Mouse (Mus musculus): ENCODE results near the gene Ganab. TPM values are rescaled to one million over a fixed set of nuclear protein-coding genes. Genes with fewer than 3 reads are reported as not detected.
"Not testable (repeated sequence)": the region's sequence is repeated elsewhere in the genome, so short reads cannot be mapped to it uniquely, and the experiment has no call there.

Ganab gene
- polyA plus RNA-seq, 1 experiment: 2.5 TPM

DNA sequence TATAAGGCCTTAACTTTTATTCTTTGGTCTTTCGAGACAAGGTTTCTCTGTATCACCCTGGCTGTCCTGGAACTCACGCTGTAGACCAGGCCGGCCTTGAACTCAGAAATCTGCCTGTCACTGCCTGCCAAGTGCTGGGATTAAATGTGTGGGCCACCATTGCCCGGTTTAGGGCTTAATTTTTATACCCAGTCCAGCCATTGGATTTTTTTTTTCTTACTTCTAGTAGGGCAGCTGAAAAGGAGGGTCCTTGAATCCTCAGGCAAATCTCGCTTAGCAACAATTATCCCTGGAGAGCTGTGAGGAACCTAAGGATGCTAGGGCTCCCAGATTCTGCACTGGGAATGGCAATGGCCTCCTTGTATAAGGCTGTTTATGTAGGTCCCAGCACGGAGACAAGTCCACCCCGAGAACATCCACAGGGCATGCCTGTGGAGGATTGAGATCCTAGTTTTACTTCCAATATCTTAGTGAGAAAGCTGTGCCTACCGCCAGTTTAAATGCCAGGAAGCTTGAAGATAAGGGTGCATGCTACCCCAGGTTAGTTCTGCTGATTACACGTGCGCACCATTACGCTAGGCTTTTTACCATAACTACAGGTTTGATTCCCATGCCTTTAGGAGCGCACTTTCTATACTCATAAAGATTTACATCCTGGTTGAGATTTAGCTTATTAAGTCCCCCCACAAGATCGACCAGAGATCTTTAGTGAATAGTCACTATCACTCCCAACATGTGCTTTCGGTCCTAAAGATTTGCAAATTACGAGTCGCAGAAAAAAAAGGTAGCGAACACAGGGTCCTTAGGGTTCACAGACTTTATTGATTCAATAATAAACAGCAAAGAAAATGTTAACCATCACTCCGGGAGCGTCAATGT lies 10.0 kb upstream of the Ganab start:
- H3K36me3 ChIP-seq (ENCODE audit: control insufficient read depth): peaks cover 20% of the 10 kb centered on the region
- peaks cover 57% of the 10 kb centered on the region for H3K4me1 ChIP-seq (ENCODE audit: control insufficient read depth)
- TF ChIP-seq GATA1 (IDR thresholded peaks at IDR 0.05; ENCODE audit: low read length): peak; percentile 68
- TF ChIP-seq TAL1 (IDR thresholded peaks at IDR 0.05; ENCODE audit: low read length): peak; percentile 30; the same call in 1 of the 3 replicates
- H3K27me3 ChIP-seq (ENCODE audit: control insufficient read depth): no peaks in the 10 kb centered on the region
- H3K4me3 ChIP-seq (replicated peaks): peak overlapping the region; percentile 72
- no peaks in the 10 kb centered on the region for H3K9me3 ChIP-seq (ENCODE audit: control insufficient read depth, low read length)

DNA sequence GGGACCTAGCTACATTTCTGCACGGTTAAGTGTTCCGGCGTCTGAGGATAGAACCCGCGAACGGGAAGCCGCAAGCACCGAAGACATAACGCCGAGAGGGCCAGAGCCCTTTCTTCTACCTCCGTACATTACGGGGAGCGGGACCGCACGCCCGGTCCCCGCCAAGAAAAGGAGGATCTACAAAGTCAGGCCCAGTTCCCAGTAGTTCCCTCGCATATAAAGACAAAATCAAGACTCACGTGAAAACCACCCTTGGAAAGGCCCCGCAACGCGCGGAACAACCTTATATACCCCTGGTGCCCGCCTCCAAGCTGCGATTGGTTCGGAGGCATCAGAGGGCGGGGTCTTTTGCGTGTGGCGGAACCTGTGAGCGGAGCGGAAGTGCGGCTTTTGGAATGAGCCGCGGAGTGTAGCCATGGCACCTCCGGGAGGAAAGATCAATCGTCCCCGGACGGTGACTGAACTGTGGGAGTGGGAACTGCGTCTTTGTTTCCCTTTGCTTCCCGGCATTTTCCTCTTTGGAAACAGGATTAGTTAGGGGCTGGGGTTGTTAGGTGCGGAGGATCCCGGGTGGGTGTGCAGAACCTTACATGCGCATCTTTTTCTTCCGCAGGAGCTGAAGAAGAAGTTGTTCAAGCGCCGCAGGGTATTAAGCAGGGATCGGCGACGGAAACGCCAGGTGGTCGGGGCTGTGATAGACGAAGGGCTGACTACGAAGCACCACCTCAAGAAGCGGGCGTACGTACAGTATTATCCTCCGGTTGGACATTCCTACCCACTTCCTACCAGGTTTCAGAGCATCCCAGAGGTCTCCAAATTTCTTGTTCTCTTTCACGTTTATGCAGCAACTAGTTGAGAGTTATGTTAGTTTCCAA lies 9.1 kb upstream of the Ganab start, which contains the start of the genes 1810009A15Rik and Gm49416:
Gene 1810009A15Rik, plus strand, starts transcription at position 343 of the 875 bp plus-strand sequence.
Gene Gm49416, plus strand, starts transcription at position 416 of the 875 bp plus-strand sequence.
- peak within 1 kb of the TSS; percentile 72 for H3K4me3 ChIP-seq (replicated peaks)
- peaks cover 20% of the 10 kb centered on the region for H3K36me3 ChIP-seq (ENCODE audit: control insufficient read depth)
- no peaks in the 10 kb centered on the region for H3K27me3 ChIP-seq (ENCODE audit: control insufficient read depth)
- no peaks in the 10 kb centered on the region for H3K9me3 ChIP-seq (ENCODE audit: control insufficient read depth, low read length)
- TF ChIP-seq GATA1 (IDR thresholded peaks at IDR 0.05; ENCODE audit: low read length): no peak
- no peak for TF ChIP-seq TAL1 (IDR thresholded peaks at IDR 0.05; ENCODE audit: low read length)
- peaks cover 63% of the 10 kb centered on the region for H3K4me1 ChIP-seq (ENCODE audit: control insufficient read depth)

DNA sequence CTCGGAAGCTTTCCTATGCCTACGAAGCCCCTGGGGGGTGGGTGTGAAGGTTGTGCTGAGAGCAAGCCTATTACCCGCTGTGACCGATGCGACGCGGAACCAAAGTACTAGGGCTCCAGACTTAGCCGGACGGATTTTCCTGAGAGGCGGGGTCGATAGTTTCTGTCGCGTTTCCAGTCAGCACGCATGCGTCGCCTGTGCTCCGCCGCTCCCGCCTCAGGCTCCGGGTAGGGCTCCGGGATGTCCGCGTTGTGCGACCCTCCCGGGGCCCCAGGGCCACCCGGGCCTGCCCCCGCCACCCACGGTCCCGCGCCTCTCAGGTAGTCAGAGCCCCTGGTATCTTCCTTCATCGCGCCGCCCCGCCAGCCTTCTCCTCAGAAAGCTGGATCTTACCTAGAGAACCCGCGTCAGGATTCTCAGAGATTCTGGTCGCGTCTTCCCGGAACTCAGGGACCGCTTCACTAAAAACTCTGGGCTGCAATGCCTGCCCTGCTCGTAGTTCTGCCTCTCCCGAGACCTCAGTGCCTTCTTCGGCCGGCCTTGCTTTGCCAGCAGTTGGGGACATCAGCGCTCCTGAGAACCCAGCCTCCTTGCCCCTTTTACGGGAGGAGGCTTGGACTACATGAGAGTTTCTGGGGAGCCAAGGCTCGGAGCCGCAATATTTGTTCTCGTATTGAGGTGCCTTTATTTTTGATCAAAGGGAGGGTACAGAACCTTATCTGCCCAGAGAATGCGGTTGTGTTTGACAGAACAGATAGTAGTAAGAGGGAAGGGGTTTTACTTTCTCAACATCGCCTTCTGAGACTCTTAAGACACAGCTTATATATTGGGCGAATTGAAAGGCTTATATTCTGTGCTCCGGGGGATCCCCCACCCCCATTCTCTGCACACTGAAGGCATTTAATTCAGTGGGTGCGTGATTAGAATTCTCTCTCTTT lies 4.8 kb upstream of the Ganab start, which contains the start of gene Ints5:
Gene Ints5, plus strand, starts transcription at position 177 of the 938 bp plus-strand sequence.
- peak within 1 kb of the TSS; percentile 85 for H3K4me3 ChIP-seq (replicated peaks)
- H3K27me3 ChIP-seq (ENCODE audit: control insufficient read depth): no peaks in the 10 kb centered on the region
- TF ChIP-seq GATA1 (IDR thresholded peaks at IDR 0.05; ENCODE audit: low read length): no peak
- no peak for TF ChIP-seq TAL1 (IDR thresholded peaks at IDR 0.05; ENCODE audit: low read length)
- peaks cover 53% of the 10 kb centered on the region for H3K36me3 ChIP-seq (ENCODE audit: control insufficient read depth)
- H3K4me1 ChIP-seq (ENCODE audit: control insufficient read depth): peaks cover 81% of the 10 kb centered on the region
- peaks cover 3% of the 10 kb centered on the region; the same call in 1 of the 2 replicates for H3K9me3 ChIP-seq (ENCODE audit: control insufficient read depth, low read length)

DNA sequence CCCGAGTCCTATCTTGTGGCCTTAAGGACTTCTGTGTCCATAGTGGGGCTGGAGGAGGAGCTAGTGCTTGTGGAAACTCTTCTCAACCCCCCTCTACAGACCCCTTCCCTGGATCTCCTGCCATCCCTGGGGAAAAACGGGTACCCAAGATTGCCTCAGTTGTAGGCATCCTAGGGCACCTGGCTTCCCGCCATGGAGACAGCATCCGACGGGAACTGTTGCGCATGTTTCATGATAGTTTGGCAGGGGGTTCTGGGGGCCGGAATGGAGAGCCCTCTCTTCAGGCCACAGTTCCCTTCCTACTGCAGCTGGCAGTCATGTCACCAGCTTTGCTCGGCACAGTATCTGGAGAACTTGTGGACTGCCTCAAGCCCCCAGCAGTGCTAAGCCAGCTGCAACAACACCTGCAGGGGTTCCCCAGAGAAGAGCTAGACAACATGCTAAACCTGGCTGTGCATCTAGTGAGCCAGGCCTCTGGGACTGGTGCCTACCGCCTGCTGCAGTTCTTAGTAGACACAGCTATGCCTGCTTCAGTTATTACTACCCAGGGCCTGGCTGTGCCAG lies 2.4 kb upstream of the Ganab start:
- H3K4me3 ChIP-seq (replicated peaks): no peak overlapping the region
- peaks cover 84% of the 10 kb centered on the region for H3K4me1 ChIP-seq (ENCODE audit: control insufficient read depth)
- peaks cover 56% of the 10 kb centered on the region for H3K36me3 ChIP-seq (ENCODE audit: control insufficient read depth)

DNA sequence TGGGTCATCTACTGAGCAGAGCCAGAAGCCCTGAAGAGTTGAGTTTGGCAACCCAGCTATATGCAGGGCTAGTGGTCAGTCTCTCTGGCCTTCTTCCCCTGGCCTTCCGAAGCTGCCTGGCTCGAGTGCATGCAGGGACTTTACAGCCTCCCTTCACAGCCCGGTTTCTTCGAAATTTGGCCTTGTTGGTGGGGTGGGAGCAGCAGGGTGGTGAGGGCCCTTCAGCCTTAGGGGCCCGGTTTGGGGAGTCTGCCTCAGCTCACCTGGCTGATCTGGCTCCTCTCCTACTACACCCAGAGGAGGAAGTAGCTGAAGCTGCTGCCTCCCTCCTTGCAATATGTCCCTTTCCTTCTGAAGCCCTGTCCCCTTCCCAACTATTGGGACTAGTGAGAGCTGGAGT lies 1.6 kb upstream of the Ganab start:
- Histone ChIP-seq H3K4me1 (ENCODE audit: control insufficient read depth) (peaks cover 81% of the 10 kb centered on the region), H3K36me3 (ENCODE audit: control insufficient read depth) (peaks cover 56% of the 10 kb centered on the region)
- H3K27me3 ChIP-seq (ENCODE audit: control insufficient read depth); H3K4me3 ChIP-seq (replicated peaks); H3K9me3 ChIP-seq (ENCODE audit: control insufficient read depth, low read length): not testable (repeated sequence)

More for the DNA sequence above, 2.4 kb upstream of the Ganab start:
- Histone ChIP-seq H3K9me3 (ENCODE audit: control insufficient read depth, low read length) (peaks cover 3% of the 10 kb centered on the region; the same call in 1 of the 2 replicates), H3K27me3 (ENCODE audit: control insufficient read depth) (no peaks in the 10 kb centered on the region)
- TF ChIP-seq TAL1 (IDR thresholded peaks at IDR 0.05; ENCODE audit: low read length): no peak
- TF ChIP-seq GATA1 (IDR thresholded peaks at IDR 0.05; ENCODE audit: low read length): no peak

DNA sequence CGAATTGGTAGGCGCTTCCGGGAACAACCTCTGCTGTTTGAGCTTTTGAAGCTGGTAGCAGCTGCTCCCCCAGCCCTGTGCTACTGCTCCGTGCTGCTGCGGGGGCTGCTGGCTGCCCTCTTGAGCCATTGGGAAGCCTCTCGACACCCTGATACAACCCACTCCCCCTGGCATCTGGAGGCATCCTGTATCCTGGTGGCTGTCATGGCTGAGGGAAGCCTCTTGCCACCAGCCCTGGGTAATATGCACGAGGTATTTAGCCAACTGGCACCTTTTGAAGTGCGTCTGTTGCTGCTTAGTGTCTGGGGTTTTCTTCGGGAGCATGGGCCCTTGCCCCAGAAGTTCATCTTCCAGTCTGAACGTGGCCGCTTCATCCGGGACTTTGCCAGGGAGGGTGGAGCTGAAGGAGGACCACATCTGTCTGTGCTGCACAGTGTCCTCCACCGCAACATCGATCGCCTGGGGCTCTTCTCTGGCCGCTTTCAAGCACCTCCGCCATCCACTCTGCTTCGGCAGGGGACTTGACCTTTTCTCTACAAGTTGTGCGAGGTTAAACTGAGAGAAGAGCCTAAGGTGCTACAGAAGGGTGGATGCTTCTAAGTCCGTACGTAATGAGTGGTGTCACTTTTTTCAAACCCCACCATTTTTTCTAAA lies 533 bp upstream of the Ganab start:
- Histone ChIP-seq H3K36me3 (ENCODE audit: control insufficient read depth) (peaks cover 61% of the 10 kb centered on the region), H3K4me3 (replicated peaks) (peak overlapping the region; percentile 70), H3K4me1 (ENCODE audit: control insufficient read depth) (peaks cover 74% of the 10 kb centered on the region)
- not testable (repeated sequence) for H3K9me3 ChIP-seq (ENCODE audit: control insufficient read depth, low read length); H3K27me3 ChIP-seq (ENCODE audit: control insufficient read depth)

DNA sequence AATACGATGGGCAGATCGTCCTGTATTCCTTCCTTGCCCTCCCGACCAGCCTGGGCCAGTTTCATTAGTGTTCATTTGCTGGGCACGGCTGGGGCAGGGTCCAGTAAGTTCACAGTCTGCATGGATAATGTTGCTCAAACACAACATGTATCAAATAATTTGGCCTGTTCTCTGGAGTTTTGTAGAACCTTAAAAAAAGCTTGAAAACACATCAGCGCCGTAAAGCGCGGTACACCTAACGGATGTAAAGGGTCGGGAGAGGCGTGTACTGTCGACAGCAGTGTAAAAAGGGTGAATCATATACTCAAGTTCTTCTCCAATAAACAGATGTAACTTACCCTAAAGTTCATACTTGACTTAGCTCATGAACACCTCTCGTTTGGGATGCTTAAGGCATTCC lies 705 bp downstream of the Ganab start:
- Histone ChIP-seq H3K9me3 (ENCODE audit: control insufficient read depth, low read length) (peaks cover 3% of the 10 kb centered on the region; the same call in 1 of the 2 replicates), H3K27me3 (ENCODE audit: control insufficient read depth) (no peaks in the 10 kb centered on the region), H3K4me3 (replicated peaks) (peak overlapping the region; percentile 70), H3K36me3 (ENCODE audit: control insufficient read depth) (peaks cover 74% of the 10 kb centered on the region), H3K4me1 (ENCODE audit: control insufficient read depth) (peaks cover 65% of the 10 kb centered on the region)
- TF ChIP-seq TAL1 (IDR thresholded peaks at IDR 0.05; ENCODE audit: low read length): no peak
- TF ChIP-seq GATA1 (IDR thresholded peaks at IDR 0.05; ENCODE audit: low read length): no peak

Data from erythroblast, embryonic 14.5 days (primary cell).